Mouse (Mus musculus) fat pad, adult 2 months (tissue): ENCODE measurements around the gene Gon4l.

Experiments used
- DNase-seq: peaks from one replicate; pipeline ENCODE4 v3.0.0-alpha.2; 2011; ENCODE audit warnings: low read depth, low spot score; ENCODE audit errors: extremely low read depth

Gene Gon4l

DNA sequence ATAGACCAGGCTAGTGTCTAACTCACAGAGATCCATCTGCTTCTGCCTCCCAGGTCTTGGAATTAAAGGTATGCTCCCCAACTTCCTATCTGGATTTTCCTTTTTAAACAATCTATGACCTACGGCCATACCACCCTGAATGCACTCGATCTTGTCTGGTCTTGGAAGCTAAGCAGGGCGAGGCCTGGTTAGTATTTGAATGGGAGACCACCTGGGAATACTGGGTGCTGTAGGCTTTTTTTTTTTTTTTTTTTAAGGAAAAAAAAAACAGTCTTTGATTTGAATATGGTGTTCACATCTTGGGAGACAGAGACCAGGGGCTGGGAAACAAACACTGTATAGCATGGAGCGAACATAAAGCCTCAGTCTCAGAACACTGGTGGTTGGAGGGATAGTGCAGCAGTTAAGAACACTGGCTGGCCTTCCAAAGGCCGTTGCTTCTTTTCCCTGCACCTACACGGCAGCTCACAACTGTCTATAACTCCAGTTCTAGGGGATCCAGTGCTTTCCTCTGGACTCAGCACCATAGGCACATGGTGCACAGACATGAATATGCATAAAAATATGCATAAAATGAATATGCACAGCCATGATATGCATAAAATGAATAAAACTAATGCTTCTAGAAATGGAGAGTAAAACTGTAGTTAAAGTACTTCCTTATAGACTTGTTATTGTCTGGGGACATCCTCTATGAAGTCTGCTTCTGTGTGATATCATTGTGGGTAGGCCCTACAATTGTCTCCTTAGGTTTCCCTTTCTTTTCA, 71.5 kb downstream of the Gon4l start:
- DNase-seq = no peak

DNA sequence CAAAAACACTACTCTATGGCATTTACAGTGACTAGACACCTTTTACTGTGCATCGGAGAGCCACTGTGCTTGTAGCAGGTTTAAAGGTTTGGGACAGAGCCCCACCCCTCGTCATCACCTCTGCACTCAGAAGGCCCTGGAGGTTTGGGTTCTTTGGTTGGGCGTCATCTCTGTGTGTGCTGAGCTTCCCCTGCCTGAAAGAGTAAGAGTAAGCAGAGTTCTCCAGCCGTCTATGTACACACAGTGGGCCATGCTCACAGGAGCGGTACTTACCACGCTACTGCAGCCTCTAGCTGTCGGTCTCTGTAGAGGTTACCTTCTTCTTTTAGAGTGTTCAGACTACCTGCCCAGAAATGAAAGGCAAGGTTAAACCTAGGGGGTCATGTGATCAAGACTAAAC, 77.6 kb downstream of the Gon4l start:
- no peak for DNase-seq

DNA sequence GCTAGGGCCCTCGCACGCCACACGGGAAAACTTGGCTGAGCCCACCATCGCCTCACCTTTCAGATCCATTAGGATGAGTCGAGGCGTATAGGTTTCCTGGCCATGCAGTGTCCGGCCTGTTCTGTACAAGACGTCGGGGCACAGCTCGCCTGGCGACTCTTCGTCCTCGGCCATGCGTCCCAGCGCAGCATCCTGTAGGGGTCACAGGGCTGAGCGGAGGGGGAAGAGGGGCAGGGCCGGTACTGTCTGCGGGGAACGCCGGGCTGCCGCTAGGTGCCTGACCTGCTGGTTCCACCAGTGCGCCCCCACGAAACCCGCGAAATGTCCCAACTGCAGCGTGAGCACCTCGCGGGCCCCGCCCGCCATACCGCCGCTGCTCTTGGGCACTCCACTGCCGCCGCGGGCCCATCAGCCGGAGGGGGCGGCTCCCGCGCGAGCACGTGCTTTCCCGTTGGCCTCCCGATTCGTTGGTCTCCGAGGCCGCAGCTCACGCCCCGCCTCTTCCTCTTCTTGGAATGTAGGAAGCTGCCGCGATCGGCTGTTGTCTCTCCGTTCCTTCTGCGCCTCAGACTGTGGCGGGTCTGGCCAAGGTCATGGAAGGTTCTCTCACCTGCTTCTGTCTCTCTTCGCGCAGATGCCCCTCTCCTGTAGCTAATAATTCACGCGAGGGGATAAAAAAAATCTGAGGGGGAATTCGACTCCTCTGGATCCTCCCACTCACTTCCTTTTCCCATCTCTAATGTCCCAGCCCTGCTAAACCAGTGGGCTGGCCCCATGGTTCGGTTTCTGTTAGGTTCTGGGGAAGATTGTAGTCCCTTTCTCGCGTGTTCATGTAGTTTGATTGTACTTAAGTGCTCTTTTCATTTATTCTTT, 78.7 kb downstream of the Gon4l start, which contains the start of gene Msto1:
Gene Msto1 (minus strand): TSS at position 489 of the 873 bp plus-strand sequence.
- no peak for DNase-seq

DNA sequence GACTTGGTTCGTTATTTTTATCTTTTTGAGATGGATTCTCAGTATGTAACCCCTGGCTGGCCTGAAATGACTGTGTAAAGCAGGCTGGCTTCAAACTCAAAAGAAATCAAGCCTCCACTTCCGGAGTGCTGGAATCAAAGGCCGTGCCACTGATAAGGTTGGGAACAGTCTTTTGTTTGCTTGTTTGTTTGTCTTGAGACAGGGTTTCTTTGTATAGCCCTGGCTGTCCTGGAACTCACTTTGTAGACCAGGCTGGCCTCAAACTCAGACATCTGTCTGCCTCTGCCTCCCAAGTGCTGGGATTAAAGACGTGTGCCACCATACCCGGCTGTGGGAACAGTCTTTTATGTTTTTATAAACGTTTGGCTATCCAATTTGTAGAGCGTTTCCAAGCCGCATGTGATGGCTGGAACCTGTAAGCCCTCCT, 79.4 kb downstream of the Gon4l start:
- no peak for DNase-seq

DNA sequence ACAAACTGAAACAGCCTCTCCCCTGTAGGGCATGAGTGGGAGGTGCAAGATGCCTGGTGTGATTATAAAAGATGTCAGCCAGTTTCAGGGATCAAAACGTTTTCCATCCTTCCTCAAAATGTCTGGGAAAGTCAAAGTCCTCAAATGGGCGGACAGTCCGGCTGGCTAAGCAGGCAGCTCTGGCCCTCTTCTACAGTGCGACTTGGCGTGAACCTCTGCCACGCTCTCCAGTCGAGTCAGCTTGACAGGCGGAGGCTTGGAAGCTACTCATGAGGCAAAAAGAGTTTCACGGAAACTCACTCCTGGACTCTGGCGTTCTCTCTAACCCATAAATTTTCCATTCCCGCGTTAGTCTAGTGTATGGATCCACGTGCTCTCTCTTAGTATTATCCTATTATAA, 84.0 kb downstream of the Gon4l start:
- DNase-seq = no peak

DNA sequence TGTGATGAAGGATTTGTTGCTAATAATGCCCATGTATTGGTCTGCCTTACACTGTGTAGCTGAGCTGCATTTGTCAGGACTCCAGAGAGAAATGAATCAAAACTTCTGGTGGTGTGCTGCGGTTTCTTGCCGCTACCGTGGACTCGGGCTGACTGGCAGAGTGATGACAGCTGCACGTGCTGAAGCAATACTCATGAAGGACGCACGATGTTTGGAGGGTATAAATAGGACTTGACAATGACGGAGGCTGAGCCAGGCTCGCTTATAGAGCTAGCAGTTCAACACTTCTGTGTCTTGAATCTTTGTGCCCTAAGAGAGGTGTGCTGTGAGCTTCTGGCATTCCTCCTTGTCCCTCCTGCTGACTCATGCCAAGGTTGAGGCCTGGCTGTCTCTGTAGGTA, 86.4 kb downstream of the Gon4l start:
- no peak for DNase-seq

DNA sequence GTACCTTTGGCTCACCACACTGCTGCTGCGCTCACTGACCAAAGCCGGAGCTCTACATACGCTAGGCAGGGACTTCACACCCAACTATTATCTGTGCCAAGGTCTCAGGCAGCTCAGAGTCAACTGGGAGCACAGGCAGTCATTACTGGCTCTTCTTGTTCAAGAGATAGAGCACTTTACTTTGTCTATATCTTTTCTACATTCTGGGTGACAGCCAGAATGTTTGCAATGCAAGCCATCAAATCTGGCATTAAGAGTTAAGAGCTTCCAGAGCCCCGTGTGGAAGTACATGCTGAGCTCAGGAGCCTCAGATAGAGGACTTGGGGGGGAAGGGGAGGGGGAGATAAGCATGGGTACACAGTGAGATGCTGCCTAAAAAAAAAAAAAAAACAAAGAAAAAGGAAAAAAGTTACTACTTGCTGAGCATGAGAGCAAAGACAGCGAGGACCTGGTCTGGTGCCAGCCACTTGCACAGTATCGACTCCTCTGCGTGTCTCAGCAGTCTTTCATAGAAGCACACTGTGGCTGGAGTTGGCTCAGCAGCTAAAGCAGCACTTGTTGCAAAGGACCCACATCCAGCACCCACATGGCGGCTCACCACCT, 89.1 kb downstream of the Gon4l start:
- no peak for DNase-seq

DNA sequence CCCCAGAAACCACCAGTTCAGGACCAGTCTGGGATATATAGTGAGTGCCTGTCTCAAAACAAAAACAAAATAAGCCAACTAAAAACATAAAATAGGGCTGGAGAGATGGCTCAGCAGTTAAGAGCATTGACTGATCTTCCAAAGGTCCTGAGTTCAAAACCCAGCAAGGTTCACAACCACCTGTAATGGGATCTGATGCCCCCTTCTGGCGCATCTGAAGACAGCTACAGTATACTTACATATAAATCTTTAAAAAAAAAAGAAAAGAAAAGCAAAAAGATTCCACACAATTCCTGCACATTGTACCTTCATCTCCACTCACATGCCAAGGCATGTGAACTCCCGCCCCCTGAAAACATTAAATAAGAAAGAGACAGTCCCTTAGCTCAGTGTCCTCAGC, 90.6 kb downstream of the Gon4l start:
- DNase-seq = no peak

DNA sequence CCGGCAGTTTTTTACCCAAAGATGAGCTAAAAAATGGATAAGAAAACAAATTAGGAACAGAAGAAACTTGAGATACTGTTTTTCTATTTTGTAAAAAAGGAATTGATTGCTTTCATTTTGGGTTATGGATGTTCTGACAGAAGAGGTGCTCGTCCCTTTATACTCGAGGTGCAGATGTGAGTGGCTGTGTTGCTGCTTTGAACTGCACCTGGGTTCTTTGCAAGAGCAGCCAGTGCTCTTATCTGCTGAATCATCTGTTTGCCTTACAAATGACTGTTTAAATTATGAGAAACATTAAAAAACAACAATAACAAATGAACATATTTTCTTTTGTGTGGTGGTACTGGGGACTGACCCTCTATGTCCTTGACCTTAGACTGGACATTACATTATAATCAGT, 94.5 kb downstream of the Gon4l start:
- DNase-seq = no peak

DNA sequence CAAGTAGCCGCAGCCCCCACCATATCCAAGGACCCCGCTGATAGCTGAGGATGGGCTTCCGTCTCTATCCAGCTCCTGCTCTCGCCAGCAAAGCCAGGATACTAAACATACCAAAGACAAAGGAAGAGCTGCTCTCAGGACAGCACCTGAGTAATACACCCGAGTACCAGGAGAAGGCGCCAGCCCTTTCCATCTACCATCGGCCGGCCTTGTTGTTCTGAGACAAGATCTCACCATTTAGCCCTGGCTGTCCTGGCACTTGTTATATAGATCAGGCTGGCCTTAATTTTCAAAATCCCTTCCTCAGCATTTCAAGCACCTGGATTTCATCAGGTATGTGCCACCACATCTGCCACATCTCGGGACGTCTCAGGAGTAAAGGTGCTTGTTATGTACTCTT, 104.0 kb downstream of the Gon4l start:
- no peak for DNase-seq

DNA sequence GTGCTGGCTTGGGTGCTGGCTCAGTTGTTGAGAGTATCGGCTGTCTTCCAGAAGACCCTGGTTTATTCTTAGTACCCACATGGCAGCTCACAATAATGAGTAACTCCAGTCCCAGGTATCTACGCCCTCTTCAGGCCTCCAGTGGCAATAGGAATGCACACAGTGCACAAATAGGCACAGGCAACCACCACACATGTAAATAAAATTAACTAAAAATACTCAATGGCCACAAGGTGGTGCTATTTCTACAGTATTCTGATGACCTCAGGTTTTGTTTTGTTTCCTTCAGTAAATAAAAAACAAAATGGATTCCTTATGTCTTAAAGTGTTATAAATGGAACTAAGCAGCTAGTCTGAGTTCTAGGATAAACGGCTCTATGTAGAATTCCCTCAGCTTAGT, 104.7 kb downstream of the Gon4l start:
- DNase-seq = no peak

DNA sequence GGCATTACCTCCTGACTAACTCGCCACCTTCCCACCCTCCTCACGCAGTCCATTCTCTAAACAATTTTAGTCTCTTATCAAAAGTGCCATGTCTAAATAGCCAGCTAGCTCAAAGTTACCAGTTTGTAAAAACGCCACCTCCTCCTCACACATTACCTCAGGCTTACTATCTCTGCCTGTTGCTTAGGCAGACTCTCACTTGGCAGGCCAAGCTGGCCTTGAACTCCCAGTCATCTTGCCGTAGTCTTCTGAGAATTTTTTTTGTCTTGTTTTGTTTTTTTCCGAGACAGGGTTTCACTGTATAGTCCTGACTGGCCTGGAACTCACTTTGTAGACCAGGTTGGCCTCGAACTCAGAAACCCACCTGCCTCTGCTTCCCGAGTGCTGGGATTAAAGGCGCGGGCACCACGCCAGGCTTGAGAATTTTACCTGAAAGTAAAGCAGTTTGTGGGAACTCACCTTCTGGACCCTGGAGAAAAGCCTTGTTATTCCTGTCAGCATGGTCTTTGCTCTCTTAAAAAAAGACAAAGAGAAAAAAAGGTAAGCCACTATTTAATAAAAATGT, 107.4 kb downstream of the Gon4l start:
- DNase-seq = no peak

DNA sequence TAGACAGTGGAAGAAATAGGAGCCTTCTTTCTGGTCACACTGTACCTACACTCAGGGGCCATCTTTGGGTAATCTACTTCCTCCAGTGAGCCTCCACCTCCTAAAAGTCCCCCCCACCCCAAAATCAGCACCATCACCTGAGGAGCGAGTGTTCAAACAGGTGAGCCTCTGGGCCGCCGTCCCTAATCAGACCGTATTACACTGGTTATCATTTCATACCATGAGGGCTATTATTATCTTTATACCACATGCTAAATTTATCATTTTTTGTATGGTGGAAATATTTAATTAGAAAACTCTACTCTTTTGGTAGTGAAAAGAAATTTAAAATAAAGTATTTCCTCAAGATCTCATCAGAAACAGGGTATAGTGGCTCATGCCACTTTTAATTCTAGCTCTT, 109.1 kb downstream of the Gon4l start:
- DNase-seq = no peak

DNA sequence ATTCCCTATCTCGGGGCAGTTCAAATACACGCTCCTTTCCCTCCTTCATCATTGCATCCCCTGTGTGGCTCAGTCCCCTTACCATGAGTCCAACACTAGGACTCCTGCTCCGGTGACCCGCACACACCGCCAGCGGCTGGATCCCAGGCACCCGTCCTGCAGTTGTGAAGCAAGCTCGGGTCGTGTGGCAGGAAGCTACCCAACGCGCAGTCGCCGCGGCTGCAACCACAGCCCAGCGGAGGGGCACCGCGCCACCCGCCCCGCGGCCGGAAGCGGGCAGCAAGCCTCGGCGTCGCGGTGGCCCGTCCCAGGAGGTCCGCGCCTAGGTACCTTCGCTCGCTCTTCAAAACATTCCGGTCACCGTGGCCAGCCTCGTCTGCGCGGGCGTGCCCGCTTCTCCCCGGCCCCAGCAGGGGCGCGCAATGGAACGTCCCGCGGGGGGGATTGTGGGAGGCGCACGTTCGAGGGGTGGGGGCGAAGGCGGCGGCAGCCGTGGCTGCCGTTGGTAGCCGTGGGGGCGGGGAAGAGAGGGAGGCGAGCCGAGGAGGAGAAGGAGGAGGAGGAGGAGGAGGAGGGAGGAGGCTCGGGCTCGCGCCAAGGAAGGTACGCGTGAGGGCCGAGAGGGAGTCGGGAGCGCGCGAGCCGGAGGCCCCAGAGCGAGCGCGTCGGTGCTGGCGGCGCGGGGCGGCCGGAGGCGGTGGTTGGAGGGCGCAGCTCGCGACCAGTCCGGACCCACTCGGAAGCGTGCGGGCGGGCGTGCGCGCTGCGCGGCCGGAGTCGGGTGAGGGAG, 115.0 kb downstream of the Gon4l start:
- DNase-seq = no peak

DNA sequence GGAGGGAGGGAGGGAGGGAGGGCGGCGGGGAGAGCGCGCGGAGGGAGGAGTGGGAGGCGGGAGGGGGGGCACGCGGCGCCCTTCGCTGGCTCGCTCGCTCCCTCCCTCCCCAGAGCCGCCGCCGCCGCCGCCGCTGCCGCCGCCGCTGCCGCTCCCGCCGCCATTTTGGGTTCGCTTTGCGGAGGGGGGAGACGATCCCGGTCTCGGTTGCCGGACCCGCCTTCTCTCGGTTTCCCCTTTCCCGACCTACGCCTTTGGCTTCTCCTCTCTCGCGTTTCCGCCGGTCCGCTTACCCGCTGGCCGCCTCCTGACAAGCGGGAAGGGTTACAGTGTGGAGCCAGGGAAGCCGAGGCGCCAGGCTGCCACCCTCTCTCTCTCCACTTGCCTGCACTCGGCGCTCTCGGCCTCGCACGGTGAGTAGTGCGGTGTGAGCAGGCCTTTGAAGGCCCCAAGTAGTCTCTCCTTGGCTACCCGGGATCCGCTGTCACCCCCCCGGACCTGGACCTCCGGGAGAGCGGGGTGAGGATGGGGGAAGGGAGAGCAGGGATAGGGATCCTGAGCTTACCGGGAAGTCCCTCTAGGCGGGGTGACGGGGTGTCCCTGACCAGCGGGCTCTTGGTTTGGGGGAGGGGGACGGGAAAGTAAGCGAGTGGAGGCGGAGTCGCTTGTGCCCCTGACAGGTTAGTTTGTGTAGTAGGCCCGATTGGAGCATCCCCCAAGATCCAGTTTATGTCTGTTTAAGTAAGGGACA, 115.7 kb downstream of the Gon4l start, which contains the start of the genes Ash1l and Dap3:
Gene Ash1l (plus strand): TSS at position 47 of the 751 bp plus-strand sequence.
Gene Dap3 (minus strand): TSS at position 606 of the 751 bp plus-strand sequence.
- no peak for DNase-seq

DNA sequence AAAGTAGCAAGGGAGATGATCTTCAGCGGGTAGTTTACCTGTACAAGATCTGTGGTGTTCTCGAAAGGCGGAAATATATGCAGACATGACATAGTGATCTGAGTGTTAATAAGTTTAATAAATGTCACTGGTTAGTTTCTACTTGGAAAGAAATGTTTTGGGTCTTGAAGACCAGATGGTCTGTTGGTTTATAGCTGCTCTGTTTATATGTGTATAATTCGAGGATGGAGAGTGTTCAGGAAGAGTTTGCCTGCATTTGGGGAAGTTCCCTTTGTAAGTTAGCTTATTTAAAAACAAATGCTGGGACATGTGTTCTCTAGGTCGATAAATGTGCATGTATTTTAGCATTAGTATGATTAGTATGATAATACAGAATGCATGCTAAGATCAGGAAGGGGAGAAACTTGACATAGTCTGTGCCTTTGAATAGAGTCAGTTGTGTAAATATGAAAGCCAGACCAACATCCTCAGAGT, 116.3 kb downstream of the Gon4l start:
- no peak for DNase-seq

DNA sequence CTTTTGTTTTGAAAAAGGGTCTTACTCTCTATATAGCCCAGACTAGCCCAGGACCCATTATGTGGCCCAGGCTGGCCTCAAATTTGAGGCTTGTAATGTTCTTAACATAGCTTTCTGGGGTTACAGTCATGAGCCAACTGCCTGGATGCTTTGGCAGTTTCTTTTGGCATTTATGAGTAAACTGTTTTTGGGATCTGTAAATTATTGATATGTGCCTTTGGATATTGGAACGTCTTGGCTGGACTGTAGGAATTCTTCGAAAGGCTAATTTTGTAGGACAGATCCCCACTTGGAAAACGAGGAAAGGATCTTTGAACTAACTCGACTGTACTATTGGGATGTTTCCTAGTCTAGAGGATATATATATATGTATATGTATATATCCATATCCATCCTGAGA, 118.2 kb downstream of the Gon4l start:
- DNase-seq = no peak

DNA sequence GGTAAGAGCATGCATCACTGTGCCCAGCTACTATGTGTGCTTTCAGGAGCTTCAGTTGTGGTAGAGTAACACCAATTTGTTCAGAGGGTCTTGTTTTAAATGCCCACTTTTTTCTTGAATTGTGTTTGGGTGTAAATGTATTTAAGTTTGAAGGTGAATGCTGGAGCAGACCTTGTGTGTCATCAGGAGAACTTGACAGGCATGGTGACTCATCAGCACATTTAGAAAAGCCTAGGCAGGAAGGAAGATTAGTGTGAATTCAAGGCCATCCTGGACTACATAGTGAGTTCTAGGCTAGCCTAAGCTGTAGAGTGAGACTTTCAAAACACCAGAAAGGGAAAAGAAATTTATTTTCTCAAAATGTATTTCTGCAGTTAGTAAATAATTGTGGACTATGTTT, 118.7 kb downstream of the Gon4l start:
- DNase-seq = no peak
